Mouse (Mus musculus) spleen, embryonic (tissue): ENCODE measurements around the gene Hsd3b1.
"Not testable (repeated sequence)": the region's sequence is repeated elsewhere in the genome, so short reads cannot be mapped to it uniquely, and the experiment has no call there.

Source experiments
- CTCF ChIA-PET: fragments of 350-600 bp; sonication (Branson Sonifier 250); formaldehyde crosslinking; loops from one replicate; lab custom pipeline; 2022; lab: Charles Lee

Hsd3b1 gene

DNA sequence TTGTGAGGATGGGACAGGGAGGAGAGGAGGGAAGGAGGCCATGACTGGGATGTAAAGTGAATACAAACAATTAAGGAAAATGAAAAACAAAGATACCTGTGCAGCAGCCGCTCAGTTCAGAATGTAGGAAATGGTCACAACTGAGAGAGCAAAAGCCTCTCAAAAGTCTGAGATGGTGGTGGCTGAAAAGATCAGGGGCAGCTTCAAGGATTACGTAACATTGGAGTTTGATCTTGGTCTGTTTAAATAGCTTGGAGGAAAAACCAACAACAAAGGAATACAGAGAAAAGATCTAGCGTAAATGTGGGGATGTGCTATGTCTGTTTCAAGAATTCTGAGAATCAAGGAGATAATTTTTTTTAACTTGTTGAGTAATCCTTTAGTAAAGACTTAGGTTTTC is at the start of gene Hsd3b1:
TSS of gene Hsd3b1 (minus strand) at position 219 of the 400 bp plus-strand sequence.
- CTCF ChIA-PET, result no interaction called here

DNA sequence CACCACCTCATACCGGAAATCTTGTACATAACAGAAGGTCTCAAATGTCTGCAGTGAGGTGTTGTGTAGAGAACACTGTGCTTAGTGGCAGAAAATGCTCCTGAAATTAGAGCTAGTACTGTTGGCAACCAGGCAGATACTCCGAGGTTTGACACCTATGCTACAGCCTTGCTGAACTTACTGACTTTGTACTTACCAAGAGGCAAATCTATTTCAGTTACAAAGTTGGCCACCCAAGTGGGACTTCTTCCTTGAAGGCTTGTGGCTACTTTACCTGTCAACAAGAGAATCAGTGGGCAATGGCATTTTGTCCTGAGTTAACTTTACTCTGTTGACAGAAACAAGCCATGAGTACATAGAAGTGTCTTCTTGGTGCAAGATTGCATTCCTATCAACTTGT is 38.0 kb upstream of the Hsd3b1 start:
- CTCF ChIA-PET, result no interaction called here

DNA sequence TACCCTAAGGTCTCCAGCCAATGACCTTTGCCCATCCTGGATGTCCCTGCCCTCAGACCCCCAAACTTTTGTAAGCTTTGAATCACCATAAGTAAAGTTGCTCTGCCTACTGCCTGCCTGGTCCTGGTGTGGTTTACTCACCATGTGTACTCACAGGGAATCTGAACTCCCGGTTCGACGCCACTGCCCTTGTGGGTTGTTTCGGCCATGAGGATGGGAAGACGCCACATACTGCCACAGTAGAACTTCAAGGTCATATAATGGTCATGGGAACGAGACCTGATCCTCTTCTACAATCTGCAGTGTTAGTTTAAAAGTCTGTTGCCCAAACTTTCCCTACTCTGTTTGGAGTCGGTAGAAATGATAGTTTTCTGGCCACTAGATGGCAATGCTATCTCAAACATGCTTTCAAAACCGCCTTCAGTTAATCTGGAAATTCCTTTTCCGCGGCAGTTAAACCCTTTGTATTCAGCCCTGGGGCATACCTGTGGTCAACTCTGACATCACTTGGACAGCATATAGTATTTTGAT is 35.5 kb upstream of the Hsd3b1 start:
- CTCF ChIA-PET, result no interaction called here

DNA sequence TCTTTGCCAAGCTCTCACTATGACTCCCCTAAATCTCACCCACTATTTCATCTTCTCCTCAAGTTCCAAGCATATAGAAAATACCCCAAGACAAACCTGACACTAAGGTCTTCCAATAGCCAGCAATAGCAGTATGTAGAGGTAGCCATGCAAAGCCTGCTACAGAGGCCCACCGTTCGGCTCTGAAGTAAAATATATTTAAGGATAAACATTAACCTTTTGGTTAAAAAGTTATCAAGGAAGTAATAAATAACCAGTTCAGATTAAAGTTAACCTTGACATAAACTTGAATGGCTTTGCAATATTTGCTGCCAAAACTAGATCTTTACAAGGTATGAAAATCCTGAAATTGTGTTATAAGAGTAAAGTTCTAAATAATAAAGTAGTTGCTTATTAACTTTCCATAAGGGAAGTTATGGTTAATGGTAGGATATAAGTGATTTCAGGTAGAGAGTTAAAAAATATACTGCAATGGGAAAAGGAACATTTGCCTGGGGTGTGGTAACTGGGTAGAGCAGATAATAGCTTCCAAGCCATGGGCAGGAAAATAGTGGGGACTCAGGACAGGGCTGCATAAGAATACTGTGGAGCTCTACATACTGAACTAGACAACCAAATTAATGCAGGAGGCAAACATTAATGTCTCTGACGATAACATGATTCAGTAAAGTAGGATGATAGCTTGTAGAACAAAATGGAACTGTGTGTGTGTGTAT is 33.6 kb upstream of the Hsd3b1 start, which contains the start of gene Hao2:
TSS of gene Hao2 (minus strand) at position 183 of the 716 bp plus-strand sequence.
- CTCF ChIA-PET, result no interaction called here

DNA sequence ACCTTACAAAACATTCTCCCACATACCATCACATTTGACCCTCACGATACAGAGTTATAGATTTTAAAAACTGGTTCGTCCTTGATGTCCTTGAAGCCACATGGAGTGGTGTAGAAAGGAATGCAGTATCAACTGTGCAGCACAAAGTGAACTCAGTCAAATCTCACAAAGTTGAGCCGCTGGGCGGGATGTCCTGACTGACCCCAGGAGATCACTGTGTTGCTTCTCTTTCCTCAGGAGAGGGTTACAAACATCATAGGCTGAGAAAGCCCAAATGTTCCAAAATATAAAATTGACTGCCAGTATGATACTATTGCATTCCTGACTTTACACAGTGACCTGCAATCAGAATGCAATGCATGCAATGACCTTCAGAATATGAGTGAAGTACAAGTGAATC is 30.8 kb upstream of the Hsd3b1 start:
- CTCF ChIA-PET, result no interaction called here

DNA sequence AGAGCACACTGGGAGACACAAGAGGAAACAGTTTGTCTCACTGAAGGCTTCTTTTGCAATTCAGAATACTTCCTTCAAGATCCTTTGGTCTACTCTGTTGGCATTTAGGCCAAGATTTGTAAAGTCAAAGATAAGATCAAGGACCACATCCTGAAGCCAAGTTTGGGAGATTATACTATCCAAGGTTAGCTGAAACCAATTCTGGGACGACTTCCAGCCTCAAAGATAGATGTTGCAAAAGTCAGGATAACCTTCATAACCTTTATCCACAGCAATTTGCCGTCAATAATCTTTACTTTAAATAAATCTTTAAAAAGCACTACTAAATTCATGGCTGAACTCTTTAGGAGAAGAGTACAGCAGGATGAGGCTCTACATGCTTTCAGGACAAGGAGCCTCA is 28.6 kb upstream of the Hsd3b1 start:
- CTCF ChIA-PET, result no interaction called here

DNA sequence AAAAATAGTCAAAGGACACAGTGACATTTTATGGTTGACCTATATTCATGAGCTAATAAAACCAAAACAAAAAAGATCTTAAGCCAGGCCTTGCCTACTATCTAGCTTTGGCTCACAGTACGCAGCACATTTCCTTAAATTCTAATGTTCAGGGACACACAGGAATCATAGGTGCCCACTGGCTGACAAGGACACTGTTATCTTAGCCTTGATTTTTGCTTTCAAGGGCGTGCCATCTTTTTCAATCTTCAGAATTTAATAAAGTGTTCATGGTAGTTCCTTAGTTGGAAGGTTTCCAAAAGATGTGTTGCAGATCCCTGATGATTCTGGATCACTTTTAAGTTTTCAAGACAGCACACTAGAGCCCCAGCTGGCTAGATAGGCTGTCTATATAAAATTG is 21.2 kb upstream of the Hsd3b1 start:
- CTCF ChIA-PET, result no interaction called here

DNA sequence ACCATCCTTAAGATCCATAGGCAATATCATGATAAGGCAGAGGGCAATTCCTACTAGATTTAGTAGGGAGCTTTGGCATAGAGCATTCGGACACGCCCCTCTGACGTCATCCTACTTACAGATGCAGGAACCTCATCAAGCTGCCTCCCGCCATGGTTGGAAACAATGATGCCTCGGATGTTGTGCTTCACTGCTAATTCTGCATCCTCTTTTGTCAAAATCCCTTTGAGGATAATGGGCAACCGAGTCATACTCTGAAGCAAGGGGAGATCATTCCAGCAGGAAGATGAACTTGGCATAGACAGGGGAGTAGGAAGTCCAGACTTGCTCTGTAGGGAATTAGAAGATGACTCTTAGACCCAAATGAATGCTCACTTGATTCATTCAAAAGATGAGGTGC is 20.6 kb upstream of the Hsd3b1 start:
- CTCF ChIA-PET, result no interaction called here

DNA sequence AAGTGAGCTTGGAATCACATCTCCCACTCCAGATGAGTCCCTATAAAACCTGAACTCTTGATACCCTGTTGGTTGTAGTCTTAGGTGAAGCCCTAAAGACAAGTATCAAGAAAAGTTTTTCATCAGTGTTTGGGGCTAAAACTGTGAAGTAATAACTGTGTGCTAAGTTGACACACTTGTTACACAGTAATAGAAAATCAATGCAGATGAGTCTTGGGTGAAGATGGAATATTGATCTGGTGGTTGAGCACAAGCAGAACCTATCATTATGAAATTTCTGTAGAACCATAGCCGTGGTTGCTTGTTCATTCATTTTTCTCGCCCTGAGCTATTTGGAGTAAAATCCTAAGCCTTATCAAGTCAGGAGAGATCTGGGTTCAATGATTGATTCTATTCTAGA is 8.6 kb upstream of the Hsd3b1 start:
- CTCF ChIA-PET, result no interaction called here

DNA sequence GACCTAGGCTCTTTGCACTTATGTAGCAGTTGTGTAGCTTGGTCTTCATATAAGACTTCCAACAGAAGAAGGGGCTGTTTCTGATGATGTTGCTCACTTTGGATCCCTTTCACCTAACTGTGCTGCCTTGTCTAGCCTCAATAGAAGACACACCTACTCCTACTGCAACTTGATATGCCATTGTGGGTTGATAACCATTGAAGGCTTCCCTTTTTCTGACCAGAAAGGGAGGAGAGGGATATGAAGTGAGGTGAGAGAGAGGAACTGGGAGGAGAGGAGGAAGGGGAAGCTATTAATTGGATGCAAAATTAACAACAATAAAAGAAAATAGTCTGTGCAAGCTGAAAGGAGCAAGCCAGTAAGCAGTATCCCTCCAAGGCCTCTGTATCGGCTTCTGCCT is 3.2 kb upstream of the Hsd3b1 start:
- CTCF ChIA-PET, result no interaction called here

DNA sequence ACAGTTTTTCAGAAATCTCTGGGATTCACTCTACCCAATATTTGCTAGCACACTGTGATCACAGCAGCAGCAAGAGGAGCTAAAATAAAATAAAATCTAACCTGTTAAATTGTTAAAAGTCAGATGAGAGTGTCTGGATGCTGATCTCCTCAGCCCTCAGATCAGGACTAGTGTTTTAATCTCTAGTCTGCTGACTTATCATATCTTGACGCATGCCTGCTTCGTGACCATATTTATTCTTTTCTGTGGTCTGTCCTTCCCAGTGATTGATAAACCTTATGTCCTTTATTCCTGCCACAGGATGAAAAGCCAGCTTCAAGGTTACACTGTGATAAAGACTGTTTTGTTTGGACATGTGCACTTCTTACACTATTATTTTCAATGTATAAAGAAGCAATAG is 1.5 kb downstream of the Hsd3b1 start:
- CTCF ChIA-PET, result no interaction called here

DNA sequence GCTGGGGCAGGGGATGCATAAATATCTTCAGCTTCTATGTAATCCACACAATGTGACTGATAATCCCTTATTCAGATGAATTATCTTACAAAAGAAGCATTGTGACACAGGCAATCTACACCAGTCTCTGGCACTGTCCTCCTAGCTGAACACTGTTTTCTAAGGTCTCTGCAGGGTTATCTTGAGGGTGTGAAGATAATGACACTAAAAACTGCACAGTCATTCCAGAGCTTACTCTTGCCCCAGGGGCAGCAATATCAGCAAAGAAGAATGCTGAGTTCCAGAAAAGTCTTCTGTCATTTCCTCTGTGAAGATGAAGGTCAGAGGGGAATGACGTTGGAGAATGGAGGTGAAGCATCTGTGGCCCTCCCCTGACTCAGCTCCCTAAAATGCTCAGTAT is 2.7 kb downstream of the Hsd3b1 start:
- CTCF ChIA-PET, result no interaction called here

DNA sequence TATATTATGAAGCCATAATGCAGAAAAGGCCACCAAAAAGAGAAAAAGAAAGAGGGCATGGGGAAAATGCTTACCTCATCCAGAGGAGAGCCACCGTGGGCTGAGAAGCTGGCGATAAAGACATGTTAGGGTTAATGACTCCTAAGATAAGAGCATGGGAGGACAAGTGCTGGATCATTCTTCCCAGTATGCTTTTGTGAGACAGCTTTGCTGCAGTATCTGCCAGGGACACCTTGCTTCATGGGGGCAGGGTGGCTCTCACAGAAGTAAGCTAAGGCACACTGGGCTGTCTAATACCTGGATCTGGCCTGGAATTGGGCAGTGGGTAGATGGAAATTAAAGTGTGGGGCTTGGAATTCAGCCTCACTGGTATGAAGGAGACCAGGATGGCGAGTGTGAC is 4.4 kb downstream of the Hsd3b1 start:
- CTCF ChIA-PET, result no interaction called here

DNA sequence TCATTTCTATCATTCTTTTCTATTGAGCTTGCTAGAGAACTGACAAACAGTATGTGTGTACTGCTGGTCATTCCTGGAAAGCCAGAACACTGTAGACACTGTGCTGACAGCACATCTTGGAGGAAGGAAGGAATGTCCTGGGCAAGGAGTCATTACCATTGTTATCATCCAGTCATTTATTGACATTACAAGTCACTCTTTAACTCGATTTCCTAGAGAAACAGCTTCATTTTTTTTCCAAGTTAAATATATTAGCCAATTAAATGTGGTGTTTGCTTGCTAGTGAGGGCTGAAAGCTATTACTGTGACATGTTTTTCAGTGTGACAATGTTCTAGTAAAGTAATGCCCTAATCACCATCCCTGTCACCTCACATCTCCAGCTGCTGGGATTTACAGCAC is 5.9 kb downstream of the Hsd3b1 start:
- CTCF ChIA-PET, result no interaction called here

DNA sequence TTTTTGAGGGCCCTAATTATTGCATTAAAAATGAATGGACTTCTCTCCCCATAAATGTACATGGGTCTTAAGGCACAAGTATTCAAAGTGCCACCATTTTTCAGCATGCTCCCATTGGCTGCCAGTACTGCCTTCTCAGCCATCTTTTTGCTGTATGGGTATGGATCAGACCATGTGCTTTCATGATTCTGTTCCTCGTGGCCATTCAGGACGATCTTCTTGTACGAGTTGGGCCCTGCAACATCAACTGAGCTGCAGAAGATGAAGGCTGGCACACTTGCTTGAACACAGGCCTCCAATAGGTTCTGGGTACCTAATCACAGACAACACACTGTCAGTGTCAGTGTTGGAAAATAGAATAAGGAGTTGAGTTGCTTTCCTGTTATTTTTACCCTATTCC is 6.5 kb downstream of the Hsd3b1 start:
- CTCF ChIA-PET, result no interaction called here

DNA sequence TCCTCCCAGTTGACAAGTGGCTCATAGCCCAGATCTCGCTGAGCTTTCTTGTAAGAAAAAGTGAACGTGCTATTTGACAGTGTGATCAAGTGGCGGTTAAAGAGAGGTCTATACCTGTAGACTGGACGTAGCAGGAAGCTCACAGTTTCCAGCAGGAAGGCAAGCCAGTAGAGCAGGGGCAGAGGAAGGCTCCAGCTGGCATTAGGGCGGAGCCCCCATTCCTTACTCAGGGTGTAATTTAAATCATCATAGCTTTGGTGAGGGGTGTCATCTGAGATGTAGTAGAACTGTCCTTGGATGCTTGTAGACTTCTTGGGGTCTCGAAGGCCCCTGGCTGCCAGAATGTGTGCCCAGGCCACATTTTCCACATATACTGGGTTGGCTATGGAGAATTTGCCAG is 7.0 kb downstream of the Hsd3b1 start:
- CTCF ChIA-PET, result no interaction called here

DNA sequence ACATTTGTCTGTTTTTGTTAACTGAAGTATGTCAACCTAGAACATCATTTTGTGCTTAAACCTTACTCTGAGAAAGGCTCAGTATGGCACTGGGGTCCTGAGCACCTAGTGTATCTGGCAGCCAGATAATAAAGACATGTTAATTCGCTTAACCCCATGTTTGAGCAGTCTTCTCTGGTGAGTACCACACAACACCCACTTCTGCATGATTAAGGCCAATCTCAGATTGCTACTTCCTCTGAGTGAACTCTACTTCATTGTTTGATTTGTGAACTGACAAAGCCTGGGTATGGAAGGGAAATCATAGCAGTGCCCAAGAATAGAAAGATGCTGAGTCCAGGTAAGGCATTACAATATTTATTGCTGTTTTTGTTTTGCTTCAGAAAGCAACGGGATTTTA is 7.7 kb downstream of the Hsd3b1 start:
- CTCF ChIA-PET, result no interaction called here

DNA sequence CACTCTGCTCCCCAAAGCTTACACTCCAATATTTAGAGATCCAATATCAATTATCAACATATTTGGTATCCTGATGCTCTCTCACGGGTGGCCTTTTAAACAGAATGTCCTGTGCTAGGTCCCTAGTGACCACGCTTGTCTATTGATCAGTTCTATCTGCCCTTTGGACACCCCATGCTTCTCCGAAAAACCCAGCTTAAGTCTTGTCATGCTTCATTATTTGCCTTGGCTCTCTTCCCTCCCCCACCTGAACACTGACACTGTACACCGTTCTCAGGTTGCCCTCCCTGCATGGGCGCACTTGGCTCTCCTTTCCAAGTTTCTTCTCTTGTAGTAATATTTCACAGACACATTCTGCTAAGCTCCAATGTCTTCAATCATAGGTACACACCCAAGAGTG is 9.3 kb downstream of the Hsd3b1 start:
- CTCF ChIA-PET, result no interaction called here

DNA sequence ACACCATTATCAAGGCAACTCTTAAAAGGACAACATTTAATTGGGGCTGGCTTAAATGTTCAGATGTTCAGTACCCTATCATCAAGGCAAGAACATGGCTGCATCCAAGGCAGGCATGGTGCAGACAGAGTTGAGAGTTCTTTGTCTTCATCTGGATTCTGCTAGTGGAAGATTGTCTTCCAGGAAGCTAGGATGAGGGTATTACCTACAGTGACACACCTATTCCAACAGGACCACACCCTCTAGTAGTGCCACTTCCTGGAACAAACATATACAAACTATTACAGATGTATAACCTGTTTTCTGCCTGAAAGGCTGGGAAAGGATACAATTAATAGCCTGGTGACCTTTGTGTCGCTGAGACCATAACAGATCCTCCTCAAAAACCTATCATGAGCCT is 10.7 kb downstream of the Hsd3b1 start:
- CTCF ChIA-PET, result no interaction called here

DNA sequence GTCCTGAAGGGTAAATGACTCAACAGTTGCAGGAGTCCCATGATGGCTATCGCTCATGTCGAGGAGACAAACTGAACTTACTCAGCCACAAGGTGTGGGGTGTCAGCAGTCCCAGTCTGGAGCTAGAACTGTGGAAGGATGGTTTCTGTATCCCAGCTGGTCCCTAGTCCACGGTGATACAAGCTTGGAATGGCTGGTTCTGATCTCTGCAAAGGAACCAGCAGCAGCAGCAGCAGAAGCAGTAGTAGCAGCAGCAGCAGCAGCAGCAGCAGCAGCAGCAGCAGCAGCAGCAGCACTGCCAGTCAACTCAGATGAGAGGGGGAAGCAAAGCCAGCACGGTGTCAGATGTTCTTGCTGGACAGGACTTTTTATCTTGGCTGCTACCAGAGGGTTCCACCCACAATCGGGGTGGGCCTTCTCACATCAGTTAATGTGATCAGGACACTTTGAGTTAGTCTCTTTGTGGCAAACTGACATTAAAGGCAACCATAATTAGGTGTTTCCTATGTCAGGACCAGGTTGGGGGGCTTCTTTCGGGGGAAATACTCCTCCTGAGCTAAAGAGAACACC is 45.4 kb downstream of the Hsd3b1 start, which contains the start of gene Hsd3b6:
TSS of gene Hsd3b6 (minus strand) at position 343 of the 570 bp plus-strand sequence.
- CTCF ChIA-PET, result no interaction called here

DNA sequence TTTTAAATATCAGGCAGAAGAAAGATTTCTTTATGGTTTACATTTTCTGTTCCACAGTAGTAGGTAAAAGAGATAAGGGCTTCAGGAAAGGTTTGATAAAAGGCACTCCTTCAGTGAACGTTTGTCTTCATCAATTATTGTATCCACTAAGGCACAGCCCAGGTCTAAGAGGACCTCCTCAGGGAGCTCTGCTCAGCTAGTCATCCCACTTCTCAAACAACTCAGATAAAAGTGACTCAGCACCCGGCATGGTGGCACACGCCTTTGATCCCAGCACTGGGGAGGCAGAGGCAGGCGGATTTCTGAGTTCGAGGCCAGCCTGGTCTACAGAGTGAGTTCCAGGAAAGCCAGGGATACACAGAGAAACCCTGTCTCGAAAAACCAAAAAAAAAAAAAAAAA is 46.9 kb downstream of the Hsd3b1 start:
- CTCF ChIA-PET, result not testable (repeated sequence)

DNA sequence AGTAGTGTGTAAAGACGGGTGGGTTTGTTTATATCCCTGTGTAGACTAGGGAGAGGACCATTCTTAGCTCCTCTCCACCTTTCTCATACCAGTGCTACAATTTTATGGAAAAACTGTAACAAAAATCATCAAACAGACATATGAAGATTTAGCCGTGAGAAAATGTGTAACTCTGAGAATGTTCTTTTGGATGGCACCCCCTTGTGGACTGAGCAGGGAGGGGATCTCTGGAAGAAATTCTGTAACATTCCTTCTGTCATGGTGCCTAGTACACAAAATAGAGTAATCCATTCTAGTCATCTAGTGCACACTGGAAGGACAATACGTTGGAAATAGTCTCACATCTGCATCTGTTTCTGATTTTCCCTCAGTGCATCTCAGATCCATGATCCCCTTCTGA is 54.6 kb downstream of the Hsd3b1 start:
- CTCF ChIA-PET, result not testable (repeated sequence)
